Mouse (Mus musculus): ENCODE measurements around the gene Fli1. TPM values are rescaled to one million over a fixed set of nuclear protein-coding genes. Genes with fewer than 3 reads are reported as not detected.

The Fli1 gene
- polyA plus RNA-seq, 1 experiment from 2014 or later: 34.9 TPM

DNA sequence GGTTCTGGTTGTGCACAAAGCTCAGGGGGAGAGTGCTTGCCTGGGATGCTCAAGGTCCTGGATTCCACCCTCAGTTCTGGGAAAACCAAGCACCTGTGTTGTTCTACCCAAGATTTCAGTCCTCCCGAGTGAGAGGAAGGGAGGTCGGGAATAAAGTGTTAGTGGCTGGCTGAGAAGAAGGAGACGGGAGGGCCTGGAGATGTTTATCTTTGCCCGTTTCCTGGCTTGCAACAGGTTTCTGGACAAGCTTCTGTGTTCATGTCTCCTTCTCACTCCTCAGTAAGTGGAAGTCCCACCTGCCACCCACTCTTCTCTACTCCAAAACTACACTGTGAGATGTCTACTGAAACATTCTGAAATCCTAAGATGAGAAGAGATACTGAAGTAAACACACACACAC is 39.2 kb downstream of the Fli1 start:
- Histone ChIP-seq H3K27me3 (ENCODE audit: control insufficient read depth, insufficient read depth, low read depth, low read length) (no peaks in the 10 kb centered on the region), H3K9ac (ENCODE audit: low read length) (no peak overlapping the region), H3K9me3 (ENCODE audit: control insufficient read depth, low read length) (no peaks in the 10 kb centered on the region), H3K36me3 (ENCODE audit: control insufficient read depth, insufficient read depth, low read length) (no peaks in the 10 kb centered on the region), H3K27ac (ENCODE audit: low read length) (peak overlapping the region; percentile 58), H3K4me2 (ENCODE audit: low read depth, low read length) (0 out of 2 replicates have a peak overlapping the region, but pooled peaks have one; percentile 8), H3K4me1 (replicated peaks; ENCODE audit: control insufficient read depth, insufficient read depth, low read length) (peaks cover 26% of the 10 kb centered on the region), H3K4me3 (ENCODE audit: low read length) (no peak overlapping the region)
- 22% methylated on average over 4 of the region's 4 CpGs for WGBS
- no peak for ATAC-seq (ENCODE audit: low read depth)

- Histone ChIP-seq H3K9ac (ENCODE audit: low read length) (no peak overlapping the region), H3K4me2 (ENCODE audit: low read depth, low read length) (no peak overlapping the region), H3K9me3 (ENCODE audit: control insufficient read depth, low read length) (no peaks in the 10 kb centered on the region), H3K27ac (ENCODE audit: low read length) (no peak overlapping the region), H3K27me3 (ENCODE audit: control insufficient read depth, insufficient read depth, low read depth, low read length) (no peaks in the 10 kb centered on the region), H3K36me3 (ENCODE audit: control insufficient read depth, insufficient read depth, low read length) (no peaks in the 10 kb centered on the region), H3K4me1 (replicated peaks; ENCODE audit: control insufficient read depth, insufficient read depth, low read length) (peaks cover 25% of the 10 kb centered on the region), H3K4me3 (ENCODE audit: low read length) (no peak overlapping the region)
- WGBS: 77% methylated on average over 10 of the region's 11 CpGs
- ATAC-seq (ENCODE audit: low read depth): no peak
These were observed 40.2 kb downstream of the Fli1 start for GRCm38 (mm10) chr9:32502256-32503010.

- Histone ChIP-seq H3K27me3 (ENCODE audit: control insufficient read depth, insufficient read depth, low read depth, low read length) (no peaks in the 10 kb centered on the region), H3K4me1 (replicated peaks; ENCODE audit: control insufficient read depth, insufficient read depth, low read length) (peaks cover 19% of the 10 kb centered on the region), H3K27ac (ENCODE audit: low read length) (no peak overlapping the region), H3K36me3 (ENCODE audit: control insufficient read depth, insufficient read depth, low read length) (no peaks in the 10 kb centered on the region), H3K4me2 (ENCODE audit: low read depth, low read length) (no peak overlapping the region), H3K9me3 (ENCODE audit: control insufficient read depth, low read length) (no peaks in the 10 kb centered on the region), H3K4me3 (ENCODE audit: low read length) (no peak overlapping the region), H3K9ac (ENCODE audit: low read length) (no peak overlapping the region)
- ATAC-seq (ENCODE audit: low read depth): no peak
- 82% methylated on average over 8 of the region's 8 CpGs for WGBS
These were observed 41.8 kb downstream of the Fli1 start for GRCm38 (mm10) chr9:32500886-32501285.

DNA sequence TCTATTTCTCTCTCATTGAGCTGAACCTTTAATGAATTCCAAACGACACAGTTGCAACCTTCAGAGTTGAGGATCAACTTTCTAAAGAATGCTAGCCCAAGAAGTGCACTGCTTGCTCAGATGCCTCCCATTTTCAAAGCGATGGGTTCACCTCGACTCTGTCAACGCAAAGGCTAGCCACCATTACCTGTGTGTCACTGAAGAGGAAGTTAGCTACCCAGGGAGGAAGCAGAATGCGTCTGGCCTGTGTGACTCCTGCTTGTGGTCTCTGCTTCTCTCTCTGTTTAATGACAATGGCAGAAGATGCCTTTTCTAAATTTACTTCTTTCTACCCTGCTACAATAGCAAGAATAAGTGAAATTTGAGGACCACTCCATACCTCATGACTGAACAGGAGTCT is 42.6 kb downstream of the Fli1 start:
- H3K27me3 ChIP-seq (ENCODE audit: control insufficient read depth, insufficient read depth, low read depth, low read length): no peaks in the 10 kb centered on the region
- no peak overlapping the region for H3K4me3 ChIP-seq (ENCODE audit: low read length)
- H3K9me3 ChIP-seq (ENCODE audit: control insufficient read depth, low read length): no peaks in the 10 kb centered on the region
- H3K4me2 ChIP-seq (ENCODE audit: low read depth, low read length): no peak overlapping the region
- H3K27ac ChIP-seq (ENCODE audit: low read length): no peak overlapping the region
- ATAC-seq (ENCODE audit: low read depth): no peak
- H3K9ac ChIP-seq (ENCODE audit: low read length): no peak overlapping the region
- H3K36me3 ChIP-seq (ENCODE audit: control insufficient read depth, insufficient read depth, low read length): no peaks in the 10 kb centered on the region
- H3K4me1 ChIP-seq (replicated peaks; ENCODE audit: control insufficient read depth, insufficient read depth, low read length): peaks cover 22% of the 10 kb centered on the region
- 55% methylated on average over 5 of the region's 5 CpGs for WGBS

DNA sequence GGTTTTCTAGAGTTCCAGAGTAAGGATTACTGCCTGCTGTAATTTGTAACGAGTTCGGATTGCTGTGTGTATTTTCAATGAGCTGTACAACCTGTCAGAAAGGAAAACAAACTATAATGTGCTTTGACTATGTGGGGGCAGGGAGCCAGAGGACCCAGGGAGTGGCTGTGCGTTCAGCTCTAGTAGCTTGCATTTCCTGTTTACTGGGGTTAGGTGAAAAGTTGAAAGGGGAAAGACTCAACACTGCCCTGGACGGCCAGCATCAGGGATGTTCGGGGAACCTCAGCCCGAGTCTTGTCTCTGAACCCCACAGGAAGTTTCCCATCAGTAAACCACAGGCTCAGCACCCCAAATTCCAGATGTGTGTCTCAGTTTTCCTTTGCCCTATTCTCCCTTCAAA is 43.2 kb downstream of the Fli1 start:
- Histone ChIP-seq H3K27ac (ENCODE audit: low read length) (no peak overlapping the region), H3K9ac (ENCODE audit: low read length) (no peak overlapping the region), H3K36me3 (ENCODE audit: control insufficient read depth, insufficient read depth, low read length) (no peaks in the 10 kb centered on the region), H3K4me1 (replicated peaks; ENCODE audit: control insufficient read depth, insufficient read depth, low read length) (peaks cover 22% of the 10 kb centered on the region), H3K9me3 (ENCODE audit: control insufficient read depth, low read length) (no peaks in the 10 kb centered on the region), H3K4me3 (ENCODE audit: low read length) (no peak overlapping the region), H3K4me2 (ENCODE audit: low read depth, low read length) (no peak overlapping the region), H3K27me3 (ENCODE audit: control insufficient read depth, insufficient read depth, low read depth, low read length) (no peaks in the 10 kb centered on the region)
- ATAC-seq (ENCODE audit: low read depth): no peak
- 41% methylated on average over 6 of the region's 6 CpGs for WGBS

DNA sequence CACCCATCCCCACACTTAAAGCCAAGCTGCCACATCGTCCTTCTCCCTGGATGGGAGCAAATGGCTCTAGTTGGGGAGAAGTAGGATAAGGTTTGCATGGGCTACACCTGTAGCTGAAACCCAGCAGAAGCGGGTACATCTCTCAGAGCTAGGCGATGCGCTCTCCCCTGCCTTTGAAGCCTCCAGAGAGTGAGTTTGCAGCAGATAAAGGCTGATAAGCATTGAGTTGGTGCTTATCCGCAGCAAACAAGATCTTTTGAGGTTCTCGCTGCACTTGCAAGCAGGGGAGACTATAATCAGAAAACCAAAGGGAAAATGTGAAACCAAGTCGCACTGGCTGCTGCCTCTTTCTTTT is 47.0 kb downstream of the Fli1 start:
- no peak for ATAC-seq (ENCODE audit: low read depth)
- no peak overlapping the region for H3K9ac ChIP-seq (ENCODE audit: low read length)

GRCm38 (mm10) chr9:32494891-32495642 is 47.6 kb downstream of the Fli1 start:
- H3K4me2 ChIP-seq (ENCODE audit: low read depth, low read length): peak overlapping the region; percentile 14; the same call in 1 of the 2 replicates
- no peaks in the 10 kb centered on the region for H3K36me3 ChIP-seq (ENCODE audit: control insufficient read depth, insufficient read depth, low read length)
- ATAC-seq (ENCODE audit: low read depth): no peak
- WGBS: 26% methylated on average over 8 of the region's 8 CpGs
- H3K27me3 ChIP-seq (ENCODE audit: control insufficient read depth, insufficient read depth, low read depth, low read length): no peaks in the 10 kb centered on the region
- H3K9ac ChIP-seq (ENCODE audit: low read length): no peak overlapping the region
- no peak overlapping the region for H3K27ac ChIP-seq (ENCODE audit: low read length)
- no peaks in the 10 kb centered on the region for H3K9me3 ChIP-seq (ENCODE audit: control insufficient read depth, low read length)
- H3K4me1 ChIP-seq (replicated peaks; ENCODE audit: control insufficient read depth, insufficient read depth, low read length): peaks cover 10% of the 10 kb centered on the region; the same call in 1 of the 2 replicates
- no peak overlapping the region for H3K4me3 ChIP-seq (ENCODE audit: low read length)

More for the DNA sequence above, 47.0 kb downstream of the Fli1 start:
- Histone ChIP-seq H3K4me1 (replicated peaks; ENCODE audit: control insufficient read depth, insufficient read depth, low read length) (peaks cover 10% of the 10 kb centered on the region; the same call in 1 of the 2 replicates), H3K27ac (ENCODE audit: low read length) (no peak overlapping the region), H3K4me3 (ENCODE audit: low read length) (no peak overlapping the region), H3K27me3 (ENCODE audit: control insufficient read depth, insufficient read depth, low read depth, low read length) (no peaks in the 10 kb centered on the region), H3K4me2 (ENCODE audit: low read depth, low read length) (peak overlapping the region; percentile 14; the same call in 1 of the 2 replicates), H3K36me3 (ENCODE audit: control insufficient read depth, insufficient read depth, low read length) (no peaks in the 10 kb centered on the region), H3K9me3 (ENCODE audit: control insufficient read depth, low read length) (no peaks in the 10 kb centered on the region)
- 34% methylated on average over 7 of the region's 7 CpGs for WGBS

DNA sequence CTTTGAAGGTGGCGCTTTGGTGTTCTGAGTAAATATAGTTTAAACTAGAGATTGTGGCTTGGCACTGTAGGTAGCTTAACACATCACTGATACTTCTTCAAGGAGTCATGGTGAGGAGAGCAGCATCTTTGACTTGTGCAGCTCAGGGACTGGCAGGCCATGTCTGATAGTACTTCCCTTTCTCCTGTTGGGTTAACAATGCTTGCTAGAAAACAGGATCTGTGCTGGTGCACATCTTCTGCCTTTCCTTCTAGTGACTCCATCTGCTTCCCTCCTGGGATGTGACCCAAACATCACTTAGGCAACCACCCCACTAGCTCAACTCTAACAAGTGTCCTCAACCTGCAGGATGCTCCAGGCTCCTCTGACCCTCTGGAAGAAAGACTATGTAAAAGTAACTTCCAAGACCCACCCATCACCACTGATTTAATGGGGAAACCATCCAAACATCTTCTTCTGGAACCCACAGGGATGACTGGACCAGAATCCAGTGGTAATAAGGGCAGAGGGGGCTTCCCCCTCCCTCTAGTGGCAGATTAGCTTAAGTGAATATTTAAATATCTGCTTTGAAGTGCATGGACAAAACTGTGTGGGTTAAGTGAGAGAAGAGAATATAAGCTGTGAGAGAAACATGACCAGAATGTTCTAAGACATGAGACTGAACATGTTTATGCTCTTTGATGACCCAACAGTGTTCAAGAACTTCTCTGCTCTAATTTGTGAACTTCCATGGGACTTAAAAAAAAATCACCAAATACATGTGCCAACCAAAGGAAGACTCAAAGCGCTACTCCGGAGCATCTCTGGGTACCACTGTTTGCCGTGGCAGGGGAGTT is 48.9 kb downstream of the Fli1 start:
- no peak overlapping the region for H3K4me2 ChIP-seq (ENCODE audit: low read depth, low read length)
- no peaks in the 10 kb centered on the region for H3K9me3 ChIP-seq (ENCODE audit: control insufficient read depth, low read length)
- no peak overlapping the region for H3K4me3 ChIP-seq (ENCODE audit: low read length)
- H3K27me3 ChIP-seq (ENCODE audit: control insufficient read depth, insufficient read depth, low read depth, low read length): no peaks in the 10 kb centered on the region
- peaks cover 5% of the 10 kb centered on the region; the same call in 1 of the 2 replicates for H3K4me1 ChIP-seq (replicated peaks; ENCODE audit: control insufficient read depth, insufficient read depth, low read length)
- no peak overlapping the region for H3K27ac ChIP-seq (ENCODE audit: low read length)
- 83% methylated on average over 4 of the region's 4 CpGs for WGBS
- no peak for ATAC-seq (ENCODE audit: low read depth)
- H3K9ac ChIP-seq (ENCODE audit: low read length): no peak overlapping the region
- no peaks in the 10 kb centered on the region for H3K36me3 ChIP-seq (ENCODE audit: control insufficient read depth, insufficient read depth, low read length)

GRCm38 (mm10) chr9:32492753-32493152 is 49.9 kb downstream of the Fli1 start:
- Histone ChIP-seq H3K36me3 (ENCODE audit: control insufficient read depth, insufficient read depth, low read length) (no peaks in the 10 kb centered on the region), H3K27me3 (ENCODE audit: control insufficient read depth, insufficient read depth, low read depth, low read length) (no peaks in the 10 kb centered on the region), H3K27ac (ENCODE audit: low read length) (no peak overlapping the region), H3K4me3 (ENCODE audit: low read length) (no peak overlapping the region), H3K4me2 (ENCODE audit: low read depth, low read length) (no peak overlapping the region), H3K4me1 (replicated peaks; ENCODE audit: control insufficient read depth, insufficient read depth, low read length) (peaks cover 5% of the 10 kb centered on the region; the same call in 1 of the 2 replicates), H3K9me3 (ENCODE audit: control insufficient read depth, low read length) (no peaks in the 10 kb centered on the region), H3K9ac (ENCODE audit: low read length) (no peak overlapping the region)
- 21% methylated on average over 2 of the region's 2 CpGs for WGBS
- no peak for ATAC-seq (ENCODE audit: low read depth)

All from lung, embryonic 16.5 days (tissue).